Mouse (Mus musculus) CH12F3 (cell line): ENCODE results near the gene Enthd1.
"Not testable (repeated sequence)": the region's sequence is repeated elsewhere in the genome, so short reads cannot be mapped to it uniquely, and the experiment has no call there.

Experiments
- in situ Hi-C: fragments of 300-500 bp; cut with MboI; formaldehyde crosslinking; loops from 2 replicates; pipeline ENCODE4 v1.14.3; 2020; ENCODE audit warnings: low sequenced_read_pairs

Gene Enthd1

DNA sequence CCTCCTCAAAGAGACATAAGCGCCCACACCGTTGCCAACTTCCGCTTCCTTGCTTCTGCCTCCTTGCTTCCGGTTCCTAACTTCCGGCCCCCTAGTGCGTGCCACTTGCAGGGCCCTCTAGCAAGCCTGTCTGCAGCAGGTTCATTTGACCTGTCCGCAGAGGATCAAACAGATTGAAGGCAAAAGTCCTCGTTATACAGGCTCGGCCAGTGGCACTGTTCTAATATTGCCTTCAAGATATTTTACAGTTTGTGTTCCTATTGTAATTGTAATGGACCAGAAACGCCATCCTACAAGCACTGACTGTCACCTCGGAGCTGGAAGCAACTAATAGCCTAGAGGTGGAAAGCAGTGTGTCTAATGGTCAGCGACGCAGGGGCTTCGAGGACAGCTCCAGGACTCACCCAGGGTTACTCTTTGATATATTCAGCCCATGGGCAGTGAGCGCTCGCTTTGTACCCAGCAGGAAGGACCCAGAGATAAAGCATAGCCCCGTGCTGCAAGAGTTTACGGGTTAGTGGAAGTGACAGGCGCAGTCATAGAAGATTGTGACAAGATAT lies at the start of gene Enthd1:
Gene Enthd1 (minus strand): TSS at position 51 of the 560 bp plus-strand sequence.
- in situ Hi-C loops: no loop called here

DNA sequence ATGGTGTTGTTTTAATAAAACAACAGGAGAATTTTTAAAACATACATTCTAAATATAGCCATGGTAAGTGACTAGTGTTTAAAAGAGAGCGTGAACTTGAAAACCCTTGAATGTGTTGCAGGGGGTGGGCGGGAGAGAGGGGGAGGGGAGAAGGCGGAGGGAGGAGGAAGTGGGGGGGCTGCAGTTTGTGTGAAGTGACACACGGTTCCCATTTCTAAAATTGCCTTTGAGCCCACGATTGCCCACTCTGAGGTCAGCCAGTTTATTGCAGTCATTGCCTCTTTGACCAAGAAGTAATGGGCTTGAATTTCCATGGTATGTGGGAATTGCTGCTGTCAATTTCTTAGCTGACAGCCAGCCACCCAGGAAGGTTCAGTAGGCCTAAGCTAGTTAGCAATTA lies 48.9 kb upstream of the Enthd1 start:
- in situ Hi-C loops: no loop called here

DNA sequence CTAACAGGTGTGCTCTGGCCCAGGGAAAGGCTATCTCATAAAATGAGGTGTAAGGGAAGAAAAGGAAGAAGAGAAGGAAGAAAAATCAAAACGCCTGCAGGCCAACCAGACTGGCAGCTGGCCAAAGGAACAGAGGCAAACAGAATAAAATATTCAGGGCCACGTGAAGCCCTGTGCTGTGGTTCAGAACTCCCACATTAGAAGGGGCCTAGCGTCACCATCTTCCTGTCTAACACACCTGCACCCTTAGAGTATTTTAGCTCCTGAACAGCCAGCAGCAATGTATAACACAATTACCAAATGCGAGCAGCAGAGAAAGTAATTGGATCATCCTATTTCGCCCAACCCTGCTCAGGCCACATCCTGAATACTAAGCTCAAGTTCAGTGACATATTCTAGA lies 46.5 kb upstream of the Enthd1 start:
- in situ Hi-C loops: no loop called here

DNA sequence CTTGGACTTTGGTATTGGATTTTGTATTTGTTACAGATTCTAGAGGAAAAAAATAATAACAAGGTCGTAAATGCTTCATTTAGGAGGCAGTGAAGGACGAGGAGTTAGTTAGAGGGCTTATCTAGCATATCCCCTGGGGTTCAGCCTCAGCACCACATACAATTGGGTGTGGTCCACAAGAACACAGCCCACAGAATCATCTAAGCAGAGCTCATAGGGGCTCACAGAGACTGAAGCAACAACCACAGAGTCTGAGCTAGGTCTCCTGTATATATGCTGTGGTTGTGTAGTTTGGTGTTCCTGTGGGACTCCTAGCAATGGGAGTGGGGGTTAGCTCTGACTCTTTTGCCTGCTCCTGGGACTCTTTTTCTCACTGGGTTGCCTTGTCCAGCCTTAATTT lies 45.4 kb upstream of the Enthd1 start:
- in situ Hi-C loops: no loop called here

DNA sequence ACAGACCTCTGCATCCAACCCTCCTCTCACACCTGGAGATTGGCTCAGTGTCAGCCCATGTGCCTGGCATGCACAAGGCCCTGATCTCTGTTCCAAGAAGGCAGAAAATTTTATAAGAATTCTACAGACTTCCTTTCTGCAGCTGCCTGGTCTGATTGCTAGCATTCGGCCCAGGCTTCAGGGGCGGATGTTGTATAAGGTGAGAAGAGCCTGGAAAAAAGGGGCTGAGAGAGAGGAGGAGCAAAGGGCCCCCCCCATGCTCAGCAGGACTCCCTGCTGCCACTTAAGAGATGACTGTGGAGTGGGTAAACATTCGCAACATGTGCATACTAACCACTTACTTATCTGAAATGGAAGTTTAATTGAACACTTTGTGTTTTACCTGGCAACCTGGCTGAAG lies 43.0 kb upstream of the Enthd1 start:
- in situ Hi-C loops: no loop called here

DNA sequence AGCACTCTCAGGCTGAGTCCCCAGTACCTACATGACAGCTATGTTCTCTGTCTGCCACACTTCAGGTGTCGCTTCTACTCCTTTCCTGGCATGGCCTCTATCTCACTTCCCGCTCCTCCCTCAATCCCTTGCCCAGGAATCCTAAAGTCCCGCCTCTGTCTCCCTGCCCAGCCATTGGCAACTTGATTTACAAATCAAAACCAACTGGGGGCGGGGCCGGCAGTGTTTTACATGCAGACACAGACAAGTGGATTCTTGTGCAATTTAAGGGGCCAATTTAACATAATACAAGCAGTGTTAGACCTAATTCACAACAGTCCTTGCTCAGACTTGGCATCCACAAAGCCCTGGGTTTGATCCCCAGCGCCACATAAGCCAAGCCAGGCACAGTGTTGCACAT lies 39.1 kb upstream of the Enthd1 start:
- in situ Hi-C loops: no loop called here

DNA sequence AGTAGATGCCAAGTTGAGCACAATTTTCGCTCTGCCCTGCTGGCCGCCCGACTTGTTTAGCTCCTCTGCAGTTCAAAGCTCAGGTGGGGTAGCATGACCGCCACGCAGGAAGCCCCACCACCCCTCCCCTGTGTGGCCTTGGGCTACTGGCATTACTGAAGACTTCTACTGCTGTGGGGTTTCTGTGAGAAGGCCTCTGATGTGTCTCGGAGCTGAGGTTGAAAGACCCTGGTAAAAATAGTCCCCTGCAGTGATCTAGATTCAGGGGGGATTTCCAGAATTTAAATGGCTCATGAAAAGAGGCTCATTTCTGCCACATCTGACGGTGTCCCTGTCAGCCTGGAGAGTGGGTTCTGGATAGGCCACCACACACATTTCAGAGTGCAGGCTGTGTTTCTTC lies 37.5 kb upstream of the Enthd1 start:
- in situ Hi-C loops: no loop called here

DNA sequence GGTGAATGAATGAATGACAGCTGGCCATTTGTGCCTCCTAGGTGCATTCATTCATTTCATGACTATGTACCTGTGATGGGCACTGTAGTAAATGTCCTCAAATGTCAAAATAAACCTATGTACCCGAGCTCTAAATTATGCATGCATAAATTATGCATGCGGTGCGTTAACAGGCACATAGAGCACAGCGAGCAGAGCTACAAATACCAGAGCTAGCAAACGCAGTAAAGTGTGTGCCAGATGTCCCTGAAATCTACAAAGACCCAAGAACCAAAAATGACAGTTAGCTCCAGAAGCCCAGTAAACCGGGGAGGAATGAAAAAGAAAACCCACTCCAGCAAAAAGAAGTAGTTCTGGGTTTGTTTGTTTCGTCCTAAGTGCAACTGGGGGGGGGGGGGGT lies 36.5 kb upstream of the Enthd1 start:
- in situ Hi-C loops: no loop called here

DNA sequence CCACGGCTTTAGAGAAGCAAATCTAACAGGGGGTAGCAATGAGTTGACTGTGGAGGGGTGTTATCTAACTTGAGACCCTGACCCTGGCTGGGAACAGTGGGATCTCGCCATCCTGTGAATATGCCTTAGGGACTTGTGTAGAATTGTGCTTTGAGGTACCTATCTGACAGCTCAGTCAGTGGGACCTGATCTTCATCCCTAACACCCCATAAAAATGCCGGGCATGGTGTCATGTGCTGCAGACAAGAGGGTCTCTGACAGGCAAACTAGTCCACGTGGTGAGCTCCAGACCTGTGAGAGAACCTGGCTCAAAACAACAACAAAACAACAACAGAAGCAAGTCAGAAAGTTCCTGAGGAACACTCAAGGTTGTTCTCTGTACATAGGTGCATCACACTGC lies 34.9 kb upstream of the Enthd1 start:
- in situ Hi-C loops: no loop called here

DNA sequence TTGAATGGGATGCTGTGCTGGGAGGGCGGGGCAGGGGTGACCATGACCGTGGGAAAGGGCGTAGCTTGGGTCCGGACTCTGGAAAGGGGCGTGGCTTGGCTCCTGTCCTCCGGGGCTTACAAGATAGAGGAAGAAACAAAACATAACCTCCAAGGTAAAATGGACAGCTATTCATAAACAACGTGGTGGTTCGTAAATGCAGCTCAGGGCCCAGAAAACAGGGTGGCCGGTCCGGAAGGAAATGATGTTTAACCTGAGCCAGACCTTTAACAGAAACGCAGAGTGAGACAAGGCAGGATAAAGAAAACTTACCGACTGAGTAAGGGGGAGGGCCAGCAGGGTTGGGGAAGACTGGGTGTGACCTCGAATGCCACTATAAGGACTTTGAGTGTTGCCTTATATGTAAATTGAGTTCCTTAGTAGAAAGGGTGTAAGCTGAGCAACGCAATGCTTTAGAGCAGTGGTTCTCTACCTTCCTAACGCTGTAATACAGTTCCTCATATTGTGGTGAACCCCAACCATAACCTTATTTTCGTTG lies 34.3 kb upstream of the Enthd1 start:
- in situ Hi-C loops: no loop called here

DNA sequence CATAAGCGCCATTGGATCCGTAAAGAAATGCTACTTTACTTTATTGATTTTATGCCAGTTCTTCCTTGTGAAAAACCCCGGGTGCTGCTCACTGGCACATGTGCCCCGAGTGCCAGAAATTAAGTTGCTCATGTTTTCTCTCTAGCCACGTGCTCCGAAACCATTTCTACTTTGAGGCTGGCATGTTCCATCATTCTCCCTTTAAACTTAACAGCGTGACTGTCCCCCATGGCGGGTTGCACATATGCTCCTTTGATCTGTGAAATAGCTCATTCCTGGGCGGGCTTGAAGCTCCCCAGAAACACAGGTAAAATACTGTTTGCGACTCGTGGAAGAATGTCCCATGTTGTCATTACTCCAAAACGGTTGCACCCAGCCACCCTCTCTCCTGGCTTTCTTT lies 33.8 kb upstream of the Enthd1 start:
- in situ Hi-C loops: no loop called here

DNA sequence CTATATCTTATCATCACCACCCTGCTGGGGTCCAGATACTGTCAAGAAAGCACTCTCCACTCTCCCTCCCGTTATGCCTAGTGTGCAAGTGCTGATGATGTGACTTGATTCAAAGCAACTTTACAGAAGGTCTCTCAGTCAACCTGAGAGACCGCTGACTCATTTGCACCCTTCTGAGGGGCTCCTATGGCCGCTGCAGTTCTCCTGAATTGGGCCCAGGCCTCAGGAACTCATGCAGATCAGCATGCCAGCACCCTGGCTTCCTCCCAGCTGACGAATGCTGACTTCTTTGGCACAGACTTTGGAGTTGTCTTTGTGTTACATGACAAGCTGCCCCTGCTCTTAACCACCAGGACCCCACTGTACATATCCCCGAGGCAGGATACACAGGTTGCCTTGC lies 28.9 kb upstream of the Enthd1 start:
- in situ Hi-C loops: no loop called here

DNA sequence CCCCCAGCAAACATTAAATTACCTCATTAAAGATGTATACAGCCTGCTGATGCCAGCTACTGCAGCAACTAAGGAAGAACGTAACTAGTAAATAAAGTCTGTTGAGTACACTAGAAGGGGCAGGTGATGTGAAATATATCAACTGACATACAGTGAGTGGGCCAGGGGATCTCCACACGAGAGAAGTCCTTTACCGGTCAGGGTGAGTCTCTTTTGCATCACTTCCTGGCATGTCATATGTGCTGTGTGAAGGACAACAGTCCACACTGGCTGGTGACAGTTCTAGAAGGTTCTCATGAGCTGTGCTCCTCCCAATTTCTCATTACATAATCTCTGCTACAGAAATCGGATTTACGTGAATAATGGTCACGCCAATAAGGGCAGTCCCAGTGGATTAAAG lies 27.8 kb upstream of the Enthd1 start:
- in situ Hi-C loops: no loop called here

DNA sequence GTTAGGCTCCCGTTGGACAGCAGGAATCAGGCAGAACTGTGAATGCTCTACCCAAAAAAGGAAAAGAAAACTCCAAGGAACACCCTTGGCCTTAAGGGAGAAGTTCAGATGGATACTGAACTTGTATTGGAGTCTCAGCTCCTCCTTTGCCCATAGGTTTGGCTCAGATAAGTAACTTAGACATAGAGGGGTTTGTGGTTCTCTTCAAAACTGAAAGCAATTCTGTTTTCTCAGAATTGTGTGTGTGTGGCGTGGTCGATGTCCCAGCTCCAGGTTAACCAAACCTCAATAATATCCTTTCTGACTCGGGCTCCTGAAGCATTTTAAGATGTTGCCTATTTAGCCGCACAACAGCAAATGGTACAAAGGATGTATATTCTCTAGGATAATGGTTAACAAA lies 25.7 kb upstream of the Enthd1 start:
- in situ Hi-C loops: no loop called here

DNA sequence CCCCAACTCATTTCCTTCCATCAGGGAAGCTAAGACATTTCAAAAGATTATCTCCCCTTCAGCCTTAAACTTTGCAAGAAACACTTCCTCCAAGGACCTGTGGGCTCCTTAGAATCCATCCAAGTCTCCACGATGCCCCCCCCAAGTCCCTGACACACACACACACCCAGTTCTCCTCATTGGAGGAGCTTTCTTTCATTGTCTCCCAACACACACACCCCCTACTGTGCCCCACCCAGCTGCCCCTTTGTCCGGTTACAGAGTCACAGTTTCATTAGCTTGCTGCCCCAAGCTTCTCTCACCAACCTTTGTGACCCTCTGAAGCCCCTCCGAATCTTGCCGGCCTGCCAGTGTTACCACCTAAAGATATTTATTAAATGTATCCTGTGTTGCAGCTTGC lies 21.3 kb upstream of the Enthd1 start:
- in situ Hi-C loops: no loop called here

DNA sequence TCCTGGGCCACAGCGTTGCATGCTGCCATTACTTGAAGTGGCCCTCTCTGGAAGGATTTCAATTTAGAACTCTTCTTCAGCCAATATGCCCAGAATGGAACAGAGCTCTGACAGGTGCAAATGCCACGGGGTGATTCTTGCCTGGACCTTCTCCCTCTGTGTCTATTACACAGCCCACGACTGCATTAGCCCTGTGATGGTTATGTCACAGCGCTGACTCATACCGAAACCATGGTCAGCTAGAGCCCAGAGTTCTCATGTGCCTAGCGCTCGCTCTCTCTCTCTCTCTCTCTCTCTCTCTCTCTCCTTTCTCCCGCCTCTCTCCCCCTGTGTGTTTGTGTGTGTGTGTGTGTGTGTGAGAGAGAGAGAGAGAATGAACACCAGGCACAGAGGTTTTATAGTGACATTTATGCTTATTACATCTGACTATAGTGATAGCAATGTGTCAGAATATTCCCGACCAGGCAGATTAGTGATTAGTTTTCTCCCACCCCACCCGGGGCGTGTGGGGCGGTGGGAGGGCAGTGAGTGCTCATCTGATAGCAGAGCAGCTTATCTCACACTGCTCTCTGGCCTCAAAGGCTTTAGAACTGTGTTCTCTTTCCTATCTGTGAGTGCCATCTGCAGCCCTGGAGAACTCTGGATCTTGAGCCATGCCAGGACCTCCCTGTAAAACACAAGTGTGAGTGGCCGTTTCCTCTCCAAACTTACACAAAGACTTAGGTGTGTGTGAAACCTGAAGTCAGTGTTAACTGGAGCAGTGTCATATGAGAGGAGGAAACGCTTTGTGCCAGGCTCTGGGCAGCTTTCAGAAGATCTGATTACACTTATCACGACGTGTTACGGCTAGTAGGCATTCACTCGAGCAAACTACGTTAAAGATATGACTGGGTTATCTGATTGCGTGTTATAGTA lies 17.9 kb upstream of the Enthd1 start:
- in situ Hi-C loops: no loop called here

DNA sequence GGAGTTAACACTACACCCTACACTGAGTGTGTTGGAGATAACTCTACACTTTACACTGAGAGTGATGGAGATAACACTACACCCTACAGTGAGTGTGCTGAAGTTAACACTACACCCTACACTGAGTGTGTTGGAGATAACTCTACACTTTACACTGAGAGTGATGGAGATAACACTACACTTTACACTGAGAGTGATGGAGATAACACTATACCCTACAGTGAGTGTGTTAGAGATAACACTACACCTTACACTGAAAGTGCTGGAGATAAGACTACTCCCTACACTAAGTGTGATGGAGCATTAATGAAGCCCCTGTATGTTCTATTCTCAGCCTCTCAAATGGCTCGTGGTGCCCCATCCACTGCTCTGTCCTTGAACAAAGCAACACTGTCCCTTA lies 15.6 kb upstream of the Enthd1 start:
- in situ Hi-C loops: not testable (repeated sequence)

DNA sequence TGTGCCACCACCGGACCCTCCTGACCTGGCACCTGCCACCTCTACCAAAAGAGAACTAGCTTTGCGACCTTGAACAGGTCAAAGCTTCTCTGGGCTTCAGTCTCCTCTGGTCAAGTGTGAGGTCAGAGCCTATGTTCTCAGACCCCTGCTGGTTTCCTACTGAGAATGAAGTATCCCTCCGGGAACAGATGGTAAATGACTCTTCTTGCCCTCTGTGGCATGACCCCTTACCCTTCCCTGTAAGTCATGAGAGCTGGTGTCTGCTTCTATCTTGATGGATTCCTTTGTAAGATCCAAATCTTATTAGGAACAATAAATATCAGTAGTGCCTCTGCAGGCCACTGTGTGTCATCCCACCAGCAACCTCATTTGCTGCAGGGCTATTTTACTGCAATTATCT lies 14.2 kb upstream of the Enthd1 start:
- in situ Hi-C loops: no loop called here

DNA sequence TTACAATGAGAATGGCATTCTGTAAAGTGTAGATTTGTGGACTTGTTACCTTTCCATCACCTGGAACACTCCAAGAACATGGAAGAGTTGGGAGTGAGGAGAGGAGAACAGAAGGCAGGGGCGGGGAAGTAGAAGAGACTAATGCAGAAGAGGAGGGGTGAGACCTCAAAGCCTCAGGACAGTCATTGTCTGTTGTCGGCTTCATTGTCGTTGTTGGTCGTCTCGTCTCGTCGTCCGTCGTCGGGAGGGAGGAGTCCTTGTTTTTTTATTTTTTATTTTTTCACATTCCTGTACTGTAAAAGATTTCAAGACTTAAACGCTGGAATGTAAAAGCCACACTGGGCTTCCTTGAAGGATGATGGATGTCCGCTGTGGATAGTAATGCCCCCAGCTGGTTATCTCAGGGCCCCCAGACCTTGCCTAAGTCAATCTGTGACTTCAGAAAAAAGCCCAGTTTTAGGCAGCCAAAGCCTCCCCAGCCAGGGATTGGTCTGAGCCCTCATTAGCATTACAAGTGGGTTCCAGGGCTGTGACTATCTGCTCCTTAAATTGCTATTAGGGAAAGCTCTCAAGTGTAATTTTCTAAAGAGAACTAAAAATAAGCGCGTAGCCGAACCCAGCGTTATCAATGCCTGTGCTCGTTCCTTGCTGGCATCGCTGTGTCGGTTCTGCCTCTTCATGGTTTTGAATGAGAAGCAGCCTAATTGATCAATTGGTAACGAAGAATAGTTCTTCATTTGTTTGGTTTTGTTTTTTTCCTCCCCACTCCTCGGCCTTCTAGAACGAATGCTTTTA lies 12.4 kb upstream of the Enthd1 start:
- in situ Hi-C loops: no loop called here

DNA sequence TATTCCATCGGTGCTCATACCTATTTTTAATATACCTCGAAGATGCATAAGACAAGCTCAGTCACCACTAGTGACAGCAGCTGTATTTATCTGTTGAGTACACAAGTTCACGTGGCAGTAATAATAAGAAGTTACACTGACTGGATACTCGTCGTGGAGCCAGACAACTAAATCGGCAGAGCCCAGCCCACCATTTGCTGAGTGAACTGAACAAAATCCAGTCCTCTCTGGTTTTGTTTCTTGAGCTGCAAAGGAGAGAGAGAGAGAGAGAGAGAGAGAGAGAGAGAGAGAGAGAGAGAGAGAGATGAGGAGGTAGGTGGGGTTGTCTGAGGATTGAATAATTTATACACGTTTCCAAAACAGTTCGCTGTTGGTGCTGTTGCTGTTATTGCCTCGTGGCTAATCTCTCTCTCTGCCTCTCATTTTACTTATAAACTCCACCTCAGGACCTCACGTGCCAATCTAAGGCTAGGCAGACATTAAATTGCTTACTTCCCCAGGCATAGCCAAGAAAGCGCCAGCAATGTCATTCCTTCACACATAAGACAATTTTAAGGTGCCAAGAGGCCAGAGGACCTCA lies 11.5 kb upstream of the Enthd1 start:
- in situ Hi-C loops: no loop called here

DNA sequence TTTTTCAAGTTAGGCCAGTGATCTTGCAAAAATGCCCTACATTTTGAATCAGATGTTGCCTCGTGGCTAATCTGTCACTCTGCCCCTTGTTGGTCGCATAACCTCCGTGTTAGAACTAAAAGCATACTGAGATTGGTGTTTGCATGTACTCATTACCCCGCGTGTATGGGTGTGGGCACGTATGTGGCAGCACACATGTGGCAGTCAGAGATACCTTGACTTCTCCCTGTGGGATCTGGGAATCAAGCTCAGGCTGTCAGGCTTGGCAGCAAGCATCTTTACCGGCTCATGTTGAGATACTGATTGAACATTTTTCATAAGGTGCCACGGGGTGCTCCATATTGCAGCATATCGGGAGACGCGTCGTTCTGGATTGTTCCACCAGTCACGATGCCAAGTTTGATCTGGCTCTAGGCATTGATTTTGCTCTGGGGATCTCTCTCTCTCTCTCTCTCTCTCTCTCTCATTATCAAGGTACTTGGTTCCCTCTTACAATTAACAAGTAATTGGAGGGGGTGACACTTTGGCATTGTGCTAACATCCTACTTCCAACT lies 10.9 kb upstream of the Enthd1 start:
- in situ Hi-C loops: no loop called here
